Mouse (Mus musculus) CH12.LX (cell line): Measurements from ENCODE around the gene Rora. TPM values are rescaled to one million over a fixed set of nuclear protein-coding genes. Genes with fewer than 3 reads are reported as not detected.

Experiments used
- DNase-seq: peaks from one replicate; pipeline ENCODE4 v3.0.0-alpha.2; 2013; ENCODE audit errors: extremely low read depth
- H3K27ac ChIP-seq: 2 replicates; pipeline ENCODE4 v1.5.1; 2012; ENCODE audit warnings: low read depth, mild to moderate bottlenecking, control low read depth, moderate library complexity; ENCODE audit not compliant: insufficient read depth
- H3K27me3 ChIP-seq: replicated peaks from 2 replicates; pipeline ENCODE3; 2012; ENCODE audit warnings: inconsistent platforms
- H3K36me3 ChIP-seq, 2 experiments: replicated peaks in 1 of 2; 2 replicates each; pipeline versions ENCODE3 to v1.6.1; 2012; ENCODE audit warnings: inconsistent platforms in 1 of 2, low read length in 1 of 2, mild to moderate bottlenecking in 1 of 2, mixed read lengths in 1 of 2, moderate library complexity in 1 of 2; ENCODE audit not compliant: control insufficient read depth in 1 of 2, insufficient read depth in 1 of 2
- H3K4me1 ChIP-seq, 2 experiments: 2 replicates each; pipeline ENCODE4 v1.6.1; 2012; ENCODE audit warnings: inconsistent platforms in 1 of 2, moderate library complexity in 1 of 2; ENCODE audit not compliant: insufficient read depth in 2 of 2, control insufficient read depth in 1 of 2
- H3K4me2 ChIP-seq: 2 replicates; pipeline ENCODE4 v1.6.1; 2012; ENCODE audit warnings: low read depth, mild to moderate bottlenecking, control low read depth; ENCODE audit not compliant: poor library complexity, insufficient read depth, severe bottlenecking
- H3K4me3 ChIP-seq, 3 experiments: fragments of 150-350 bp in 1 of 3; sonication (generic) in 1 of 3; replicated peaks in 1 of 3; 2 replicates each; pipeline versions ENCODE3 to v1.5.1; 2011 to 2012; ENCODE audit warnings: low read depth in 2 of 3, low read length in 2 of 3, mild to moderate bottlenecking in 2 of 3, moderate library complexity in 2 of 3, control low read depth in 1 of 3, improper control_type of control experiment in 1 of 3, inconsistent platforms in 1 of 3, mixed read lengths in 1 of 3; ENCODE audit not compliant: poor library complexity in 1 of 3
- H3K79me2 ChIP-seq: replicated peaks from 2 replicates; pipeline ENCODE4 v1.6.1; 2012; ENCODE audit warnings: mild to moderate bottlenecking, moderate library complexity; ENCODE audit not compliant: control insufficient read depth, poor library complexity, insufficient read depth, severe bottlenecking; ENCODE audit errors: extremely low read depth
- H3K9ac ChIP-seq: 2 replicates; pipeline ENCODE4 v1.6.1; 2012; ENCODE audit warnings: low read depth, mild to moderate bottlenecking, control low read depth, moderate library complexity; ENCODE audit not compliant: insufficient read depth
- H3K9me3 ChIP-seq: replicated peaks from 2 replicates; pipeline ENCODE3; 2012; ENCODE audit warnings: low read length, inconsistent platforms, mixed read lengths
- BHLHE40 ChIP-seq: IDR thresholded peaks from 2 replicates; pipeline ENCODE4 v1.6.1; 2011; ENCODE audit warnings: mild to moderate bottlenecking, low read depth, low read length, improper control_type of control experiment
- CHD1 ChIP-seq: IDR thresholded peaks from 2 replicates; pipeline ENCODE4 v1.6.1; 2012; ENCODE audit warnings: low read depth, low read length, improper control_type of control experiment, inconsistent platforms
- CHD2 ChIP-seq: IDR thresholded peaks from 2 replicates; pipeline ENCODE4 v1.6.1; 2011; ENCODE audit warnings: low read length, improper control_type of control experiment
- E2F4 ChIP-seq: IDR thresholded peaks from 2 replicates; pipeline ENCODE4 v1.6.1; 2011; ENCODE audit warnings: low read depth, low read length, improper control_type of control experiment; ENCODE audit not compliant: insufficient replicate concordance
- EP300 ChIP-seq: IDR thresholded peaks from 2 replicates; pipeline ENCODE4 v1.6.1; 2011; ENCODE audit warnings: low read length, improper control_type of control experiment
- GABPA ChIP-seq: IDR thresholded peaks from 2 replicates; pipeline ENCODE4 v1.6.1; 2012; ENCODE audit warnings: low read depth, low read length, improper control_type of control experiment, inconsistent platforms; ENCODE audit not compliant: insufficient replicate concordance
- IRF4 ChIP-seq: IDR thresholded peaks from 2 replicates; pipeline ENCODE4 v1.6.1; 2014; ENCODE audit warnings: low read depth, mild to moderate bottlenecking, inconsistent platforms, low read length, improper control_type of control experiment
- JUND ChIP-seq: conservative IDR thresholded peaks from 2 replicates; pipeline ENCODE4 v1.6.1; 2011; ENCODE audit warnings: low read depth, low read length, improper control_type of control experiment
- KAT2A ChIP-seq: IDR thresholded peaks from 2 replicates; pipeline ENCODE4 v1.6.1; 2012; ENCODE audit warnings: low read length, improper control_type of control experiment, inconsistent platforms; ENCODE audit not compliant: insufficient replicate concordance
- MAFK ChIP-seq: IDR thresholded peaks from 2 replicates; pipeline ENCODE4 v1.6.1; 2011; ENCODE audit warnings: low read length, improper control_type of control experiment; ENCODE audit not compliant: insufficient replicate concordance
- MAZ ChIP-seq: IDR thresholded peaks from 2 replicates; pipeline ENCODE4 v1.6.1; 2012; ENCODE audit warnings: low read depth, mild to moderate bottlenecking, inconsistent platforms, low read length, improper control_type of control experiment, moderate library complexity
- MXI1 ChIP-seq: IDR thresholded peaks from 2 replicates; pipeline ENCODE4 v1.6.1; 2011; ENCODE audit warnings: mild to moderate bottlenecking, low read depth, low read length, improper control_type of control experiment
- MYC ChIP-seq: IDR thresholded peaks from 2 replicates; pipeline ENCODE4 v1.6.1; 2011; ENCODE audit warnings: low read depth, mild to moderate bottlenecking, improper control_type of control experiment, low read length
- NELFE ChIP-seq: IDR thresholded peaks from 2 replicates; pipeline ENCODE4 v1.6.1; 2011; ENCODE audit warnings: low read depth, low read length, improper control_type of control experiment
- POLR2A ChIP-seq: IDR thresholded peaks from 2 replicates; pipeline ENCODE4 v1.6.1; 2011; ENCODE audit warnings: low read depth, mild to moderate bottlenecking, improper control_type of control experiment, low read length
- POLR2AphosphoS2 ChIP-seq: IDR thresholded peaks from 2 replicates; pipeline ENCODE4 v1.6.1; 2011; ENCODE audit warnings: low read depth, low read length, improper control_type of control experiment
- RCOR1 ChIP-seq: conservative IDR thresholded peaks from 2 replicates; pipeline ENCODE4 v1.6.1; 2012; ENCODE audit warnings: low read depth, mild to moderate bottlenecking, inconsistent platforms, low read length, improper control_type of control experiment
- SIN3A ChIP-seq: IDR thresholded peaks from 2 replicates; pipeline ENCODE4 v1.6.1; 2012; ENCODE audit warnings: low read length, improper control_type of control experiment, inconsistent platforms
- TBP ChIP-seq: conservative IDR thresholded peaks from 2 replicates; pipeline ENCODE4 v1.6.1; 2011; ENCODE audit warnings: low read depth, low read length, improper control_type of control experiment
- TCF12 ChIP-seq: IDR thresholded peaks from 2 replicates; pipeline ENCODE4 v1.6.1; 2014; ENCODE audit warnings: low read depth, mild to moderate bottlenecking, inconsistent platforms, low read length, improper control_type of control experiment
- UBTF ChIP-seq: IDR thresholded peaks from 2 replicates; pipeline ENCODE4 v1.6.1; 2012; ENCODE audit warnings: low read depth, mild to moderate bottlenecking, inconsistent platforms, low read length, improper control_type of control experiment, moderate library complexity
- ZMIZ1 ChIP-seq: IDR thresholded peaks from 2 replicates; pipeline ENCODE4 v1.6.1; 2012; ENCODE audit warnings: low read depth, mild to moderate bottlenecking, inconsistent platforms, low read length, improper control_type of control experiment
- ZNF384 ChIP-seq: IDR thresholded peaks from 2 replicates; pipeline ENCODE4 v1.6.1; 2012; ENCODE audit warnings: low read depth, low read length, improper control_type of control experiment, inconsistent platforms
- dilution Hi-C: fragments of 300-500 bp; cut with MboI; formaldehyde crosslinking; loops from 2 replicates; pipeline ENCODE4 v1.14.3; 2020; ENCODE audit warnings: low sequenced_read_pairs; ENCODE audit not compliant: extremely low pct_unique_long_range_greater_than_20kb, extremely low pct_ligation_motif_present
- in situ Hi-C: fragments of 300-500 bp; cut with MboI; formaldehyde crosslinking; loops from 3 replicates; pipeline ENCODE4 v1.14.3; 2019; ENCODE audit warnings: low sequenced_read_pairs, low pct_ligation_motif_present, low pct_unique_long_range_greater_than_20kb, mixed read lengths
- polyA plus RNA-seq: library from polyadenylated mRNA; unstranded; fragments of >175 nt; gene quantifications from 2 replicates; pipeline ENCODE4 v1.2.1, GENCODE M21; 2012; ENCODE audit warnings: low read depth; ENCODE audit not compliant: insufficient read length
- total RNA-seq, 2 experiments: library from RNA; depleted of rRNA; stranded (reverse); fragments of 300-350 nt in 1 of 2; fragments of >200 nt in 1 of 2; gene quantifications; 2 replicates each; pipeline ENCODE4 v1.2.3; 2012 to 2014

The Rora gene
- total and polyA plus RNA-seq, 3 experiments, result 0.36 to 0.66 (median 0.64) TPM

DNA sequence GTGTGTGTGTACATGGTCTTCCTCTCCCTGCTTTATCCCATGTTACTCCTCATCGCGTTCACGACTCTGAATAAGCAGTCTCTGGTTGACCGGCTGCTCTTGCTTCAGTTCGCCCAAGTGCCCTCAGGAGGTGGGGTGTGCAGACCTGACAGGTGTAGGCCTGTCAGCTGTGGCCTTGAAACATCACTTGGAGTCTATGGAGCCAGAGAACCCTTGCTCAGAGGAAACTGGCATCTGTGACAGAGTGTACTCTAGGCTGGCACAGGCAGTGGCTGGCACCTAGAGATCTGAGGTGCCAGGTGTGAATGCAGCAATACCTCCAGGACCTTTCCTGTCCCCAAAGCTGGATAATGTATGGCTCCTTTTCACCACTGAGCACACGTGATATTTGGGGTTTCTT lies 331.5 kb downstream of the Rora start:
- Histone ChIP-seq H3K4me3 (no peak overlapping the region), H3K9ac (no peak overlapping the region), H3K27me3 (no peaks in the 10 kb centered on the region), H3K9me3 (peaks cover 39% of the 10 kb centered on the region), H3K79me2 (no peaks in the 10 kb centered on the region), H3K36me3 (no peaks in the 10 kb centered on the region), H3K4me2 (no peak overlapping the region), H3K4me1 (no peaks in the 10 kb centered on the region), H3K27ac (no peak overlapping the region)
- dilution Hi-C loops (no loop called here), in situ Hi-C loops (no loop called here)
- no peak for DNase-seq
- TF ChIP-seq NELFE, result no peak
- TF ChIP-seq JUND, result no peak
- no peak for TF ChIP-seq TBP
- no peak for TF ChIP-seq RCOR1
- TF ChIP-seq GABPA, result no peak
- TF ChIP-seq TCF12, result no peak
- no peak for TF ChIP-seq IRF4
- TF ChIP-seq BHLHE40, result no peak
- no peak for TF ChIP-seq KAT2A
- no peak for TF ChIP-seq E2F4
- TF ChIP-seq, all 38 proteins: peak for 0

DNA sequence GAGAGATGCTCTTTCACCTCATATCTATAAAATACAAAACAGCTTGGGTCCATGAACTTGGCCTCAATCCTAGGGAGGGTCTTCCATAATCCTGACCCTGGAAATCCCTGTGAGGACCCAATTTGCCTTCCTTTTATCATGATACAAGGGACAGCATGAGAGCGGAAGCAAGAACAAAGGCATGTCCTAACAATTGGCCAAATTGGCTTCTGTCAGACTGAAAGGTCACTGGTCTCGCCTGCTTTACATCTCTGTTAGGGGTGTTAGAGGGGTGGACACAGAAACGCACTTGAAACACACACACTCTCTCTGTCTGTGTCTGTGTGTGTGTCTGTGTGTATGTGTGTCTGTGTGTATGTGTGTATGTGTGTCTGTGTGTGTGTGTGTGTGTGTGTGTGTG lies 332.2 kb downstream of the Rora start:
- Histone ChIP-seq H3K27ac (no peak overlapping the region), H3K4me1 (no peaks in the 10 kb centered on the region), H3K27me3 (no peaks in the 10 kb centered on the region), H3K79me2 (no peaks in the 10 kb centered on the region), H3K9me3 (peaks cover 38% of the 10 kb centered on the region), H3K4me2 (no peak overlapping the region), H3K36me3 (no peaks in the 10 kb centered on the region), H3K4me3 (no peak overlapping the region), H3K9ac (no peak overlapping the region)
- in situ Hi-C loops, result no loop called here
- TF ChIP-seq POLR2A (no peak), ZNF384 (no peak), E2F4 (no peak), MYC (no peak), SIN3A (no peak), ZMIZ1 (no peak), GABPA (no peak), UBTF (no peak), RCOR1 (no peak), EP300 (no peak), POLR2AphosphoS2 (no peak), IRF4 (no peak), MAFK (no peak), KAT2A (no peak), MAZ (no peak), CHD1 (no peak), MXI1 (no peak), CHD2 (no peak)
- DNase-seq, result no peak
- dilution Hi-C loops, result no loop called here
